Mouse (Mus musculus) forebrain, embryonic 11.5 days (tissue): ENCODE data around the gene Abcg4. TPM values are rescaled to one million over a fixed set of nuclear protein-coding genes. Genes with fewer than 3 reads are reported as not detected.
"Not testable (repeated sequence)": the region's sequence is repeated elsewhere in the genome, so short reads cannot be mapped to it uniquely, and the experiment has no call there.

ENCODE experiments used
- ATAC-seq: fragments of 200-750 bp; cut with Nextera tagmentation; replicated peaks from 2 replicates; pipeline ENCODE4 v1.8.0; 2017; ENCODE audit warnings: moderate TSS enrichment; ENCODE audit not compliant: low FRiP score
- DNase-seq: peaks from one replicate; pipeline ENCODE4 v3.0.0-alpha.2; 2017; ENCODE audit warnings: low spot score
- H3K27ac ChIP-seq: fragments of 300-500 bp; sonication (generic); 2 replicates; pipeline ENCODE4 v1.5.1; 2014; ENCODE audit warnings: low read depth, low read length
- H3K27me3 ChIP-seq: fragments of 300-500 bp; sonication (generic); 2 replicates; pipeline ENCODE4 v1.6.1; 2014; ENCODE audit warnings: mild to moderate bottlenecking, low read length, mixed read lengths; ENCODE audit not compliant: control insufficient read depth, insufficient read depth
- H3K36me3 ChIP-seq: fragments of 300-500 bp; sonication (generic); 2 replicates; pipeline ENCODE4 v1.6.1; 2014; ENCODE audit warnings: mild to moderate bottlenecking, low read length, moderate library complexity, mixed read lengths; ENCODE audit not compliant: control insufficient read depth, insufficient read depth
- H3K4me1 ChIP-seq: fragments of 300-500 bp; sonication (generic); replicated peaks from 2 replicates; pipeline ENCODE4 v1.6.1; 2014; ENCODE audit warnings: low read length, mixed read lengths; ENCODE audit not compliant: control insufficient read depth, insufficient read depth
- H3K4me2 ChIP-seq: fragments of 300-500 bp; sonication (generic); 2 replicates; pipeline ENCODE4 v1.6.1; 2014; ENCODE audit warnings: low read depth, mild to moderate bottlenecking, low read length, moderate library complexity, mixed read lengths; ENCODE audit not compliant: severe bottlenecking
- H3K4me3 ChIP-seq: fragments of 300-500 bp; sonication (generic); 2 replicates; pipeline ENCODE4 v1.5.1; 2014; ENCODE audit warnings: low read depth, low read length
- H3K9ac ChIP-seq: fragments of 300-500 bp; sonication (generic); 2 replicates; pipeline ENCODE4 v1.6.1; 2014; ENCODE audit warnings: low read length
- H3K9me3 ChIP-seq: fragments of 300-500 bp; sonication (generic); 2 replicates; pipeline ENCODE4 v1.6.1; 2016; ENCODE audit warnings: low read length, mixed read lengths; ENCODE audit not compliant: control insufficient read depth
- WGBS: fragments of 180-500 bp; shearing (Covaris S2); extraction: QIAGEN DNeasy Blood & Tissue Kit; methylation state at CpG from one replicate; pipeline ENCODE4 v1.1.7; 2014; 5-methylcytosine and 5-hydroxymethylcytosine counted together
- polyA plus RNA-seq: library from polyadenylated mRNA; unstranded; fragments of >200 nt; fragmentation: Nextera tagmentation; extraction: Ambion mirVana; gene quantifications from 2 replicates; pipeline ENCODE4 v1.2.1, GENCODE M21; 2014

Abcg4 gene
- polyA plus RNA-seq, 1 experiment from 2014 or later = 6.7 TPM

DNA sequence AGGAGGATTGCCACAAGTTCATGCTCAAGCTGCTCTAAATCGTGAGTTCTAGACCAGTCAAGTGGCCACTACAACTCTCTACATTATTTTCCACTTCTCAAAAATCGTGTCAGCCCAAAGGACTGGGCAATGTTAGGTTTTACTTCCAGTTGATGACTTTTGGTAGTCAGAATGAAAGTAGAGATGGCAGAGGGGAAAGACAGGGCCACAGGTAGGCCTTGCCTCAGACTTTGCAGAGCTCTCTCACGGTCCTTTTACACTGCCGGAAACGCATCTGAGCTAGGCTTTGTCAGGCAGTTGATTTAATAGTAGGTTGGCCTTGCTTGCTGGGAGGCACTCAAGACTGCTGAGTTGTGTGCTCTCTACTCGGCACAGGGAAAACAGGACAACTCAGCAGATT, 35.7 kb upstream of the Abcg4 start:
- Histone ChIP-seq H3K4me1 (peaks cover 9% of the 10 kb centered on the region; the same call in 1 of the 2 replicates), H3K27ac (no peak overlapping the region), H3K9ac (no peak overlapping the region), H3K4me2 (no peak overlapping the region), H3K27me3 (no peaks in the 10 kb centered on the region), H3K4me3 (no peak overlapping the region), H3K9me3 (no peaks in the 10 kb centered on the region), H3K36me3 (no peaks in the 10 kb centered on the region)
- 86% methylated on average over 6 of the region's 6 CpGs for WGBS
- DNase-seq (no peak), ATAC-seq (no peak)

DNA sequence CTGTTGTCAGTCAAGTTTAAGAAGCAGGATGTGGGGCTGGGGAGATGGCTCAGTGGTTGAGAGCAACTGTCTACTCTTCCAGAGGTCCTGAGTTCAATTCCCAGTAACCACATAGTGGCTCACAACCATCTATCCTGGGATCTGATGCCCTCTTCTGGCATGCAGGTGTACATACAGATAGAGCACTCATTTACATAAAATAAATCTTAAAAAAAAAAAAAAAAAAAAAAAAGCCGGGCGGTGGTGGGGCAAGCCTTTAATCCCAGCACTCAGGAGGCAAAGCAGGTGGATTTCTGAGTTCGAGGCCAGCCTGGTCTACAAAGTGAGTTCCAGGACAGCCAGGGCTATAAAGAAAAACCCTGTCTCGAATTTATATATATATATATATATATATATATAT, 35.2 kb upstream of the Abcg4 start:
- H3K4me1 ChIP-seq = peaks cover 13% of the 10 kb centered on the region; the same call in 1 of the 2 replicates
- WGBS = 75% methylated on average over 4 of the region's 4 CpGs
- not testable (repeated sequence) for DNase-seq, ATAC-seq, H3K9ac ChIP-seq, H3K27me3 ChIP-seq, H3K9me3 ChIP-seq, H3K4me3 ChIP-seq, H3K27ac ChIP-seq, H3K4me2 ChIP-seq, H3K36me3 ChIP-seq

DNA sequence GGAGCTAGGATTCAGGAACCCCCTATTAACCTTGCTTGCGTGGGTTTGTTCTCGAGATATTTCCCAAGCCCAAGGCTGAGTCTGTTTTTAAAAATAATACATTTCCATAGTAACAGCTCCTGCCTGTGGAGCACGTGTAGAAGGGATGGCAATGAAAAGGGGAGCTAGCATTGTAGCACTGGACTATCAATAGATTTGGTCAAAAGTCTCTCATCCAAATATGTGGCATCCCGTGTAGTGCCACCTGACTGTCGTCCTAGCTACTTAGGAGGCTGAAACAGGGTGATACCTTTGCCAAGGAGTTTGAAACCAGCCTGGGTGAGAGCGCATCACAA, 32.4 kb upstream of the Abcg4 start:
- ATAC-seq (no peak), DNase-seq (no peak)
- Histone ChIP-seq H3K36me3 (peaks cover 2% of the 10 kb centered on the region; the same call in 1 of the 2 replicates), H3K27me3 (no peaks in the 10 kb centered on the region), H3K4me3 (peak overlapping the region; percentile 92), H3K27ac (no peak overlapping the region), H3K4me2 (peak overlapping the region; percentile 56), H3K9ac (peak overlapping the region; percentile 87), H3K9me3 (no peaks in the 10 kb centered on the region), H3K4me1 (peaks cover 18% of the 10 kb centered on the region; the same call in 1 of the 2 replicates)
- 30% methylated on average over 6 of the region's 6 CpGs for WGBS

DNA sequence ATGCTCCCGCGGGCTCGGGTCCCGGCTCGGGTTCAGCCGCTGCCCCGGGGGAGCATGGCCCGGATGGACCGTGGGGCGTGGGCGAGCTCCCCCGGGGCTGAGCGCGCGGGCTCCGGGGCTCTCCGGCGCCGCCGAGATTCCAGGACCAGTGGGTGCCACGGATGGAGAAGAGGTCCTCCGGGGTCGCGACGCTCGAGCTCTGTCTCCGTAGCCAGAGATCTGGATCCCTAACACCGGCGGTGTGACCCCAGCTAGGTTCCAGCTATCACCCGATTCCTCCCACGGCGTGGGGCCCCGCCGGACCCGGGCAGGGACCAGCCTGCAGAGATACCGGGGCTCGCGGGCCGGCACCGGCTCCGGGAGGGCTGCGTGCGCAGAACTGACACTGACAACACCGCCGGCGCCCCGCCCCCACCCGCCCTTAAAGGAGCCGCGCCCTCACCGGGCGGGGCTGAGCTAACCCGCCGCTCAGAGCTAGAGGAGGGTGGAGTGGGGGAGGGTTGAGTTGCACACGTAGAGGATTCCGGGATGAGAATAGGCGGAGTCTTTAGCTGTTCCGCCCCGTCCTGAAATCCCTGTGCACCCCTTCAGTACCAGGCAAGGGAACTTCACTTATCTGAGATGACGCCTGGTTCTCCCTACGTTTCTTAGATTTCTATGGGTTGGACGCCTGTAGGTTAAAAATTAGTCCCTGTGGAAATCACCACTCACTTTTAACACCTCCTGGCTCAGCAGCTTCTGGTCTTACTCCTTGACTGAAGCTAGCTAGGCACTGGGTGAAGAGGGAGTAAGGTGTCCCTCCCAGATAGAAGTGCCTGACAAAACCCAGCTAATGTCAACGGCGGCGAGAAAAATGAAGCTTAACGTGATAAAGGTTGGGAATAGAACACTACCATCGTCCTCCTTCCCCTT, 31.7 kb upstream of the Abcg4 start, which contains the start of gene C2cd2l:
TSS of gene C2cd2l (minus strand) at position 399 of the 912 bp plus-strand sequence.
- ATAC-seq = peak; percentile 97
- under 1% methylated on average over 67 of the region's 67 CpGs for WGBS
- H3K9ac ChIP-seq = peak within 1 kb of the TSS; percentile 87

DNA sequence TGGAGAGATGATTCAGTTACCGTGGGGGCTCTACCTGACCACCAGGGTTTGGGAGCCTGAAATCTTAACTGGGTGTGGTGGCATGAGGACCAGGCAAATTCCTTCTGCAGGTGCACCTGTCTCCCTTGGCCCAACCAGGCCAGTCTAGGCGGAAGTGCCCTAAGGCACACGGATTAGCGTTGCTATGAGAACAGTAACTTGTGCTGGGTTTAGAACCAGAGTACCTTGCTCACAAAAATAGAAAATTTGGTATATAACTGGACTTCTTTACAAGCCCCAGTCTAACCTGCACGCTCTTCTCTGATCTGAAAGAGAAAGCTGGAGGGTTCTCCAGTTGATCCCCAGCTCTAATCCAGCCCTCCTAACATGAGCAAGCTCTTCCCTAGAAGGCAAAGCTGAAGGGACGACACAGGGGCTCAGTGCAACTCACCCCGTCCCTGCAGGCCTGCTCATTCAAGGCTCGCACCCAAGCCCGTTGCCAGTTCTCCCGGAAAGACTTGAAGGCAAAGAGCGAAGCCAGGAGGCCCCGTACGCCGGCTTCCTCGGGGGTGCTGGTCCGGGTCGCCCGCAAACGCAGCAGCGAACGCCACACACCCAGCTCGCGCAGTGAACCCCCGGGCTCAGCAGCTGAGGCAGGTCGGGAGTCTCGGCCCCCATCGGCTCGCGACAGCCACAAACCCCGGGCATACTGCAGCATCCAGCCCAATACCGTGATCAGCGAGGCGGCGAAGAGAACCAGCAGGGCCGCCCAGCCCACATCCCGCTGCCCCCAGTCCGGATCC, 30.9 kb upstream of the Abcg4 start:
- Histone ChIP-seq H3K9ac (peak overlapping the region; percentile 87), H3K4me2 (peak overlapping the region; percentile 94), H3K9me3 (no peaks in the 10 kb centered on the region), H3K36me3 (peaks cover 4% of the 10 kb centered on the region; the same call in 1 of the 2 replicates), H3K4me3 (peak overlapping the region; percentile 92), H3K27me3 (no peaks in the 10 kb centered on the region), H3K27ac (peak overlapping the region; percentile 18; the same call in 1 of the 2 replicates), H3K4me1 (peaks cover 16% of the 10 kb centered on the region; the same call in 1 of the 2 replicates)
- peak; percentile 69 for DNase-seq
- 2% methylated on average over 37 of the region's 37 CpGs for WGBS
- no peak for ATAC-seq

More for the DNA sequence above, 31.7 kb upstream of the Abcg4 start, which contains the start of gene C2cd2l:
- Histone ChIP-seq H3K4me1 (peaks cover 16% of the 10 kb centered on the region; the same call in 1 of the 2 replicates), H3K4me3 (peak within 1 kb of the TSS; percentile 92), H3K27me3 (no peaks in the 10 kb centered on the region), H3K27ac (peak within 1 kb of the TSS; percentile 18), H3K36me3 (peaks cover 4% of the 10 kb centered on the region; the same call in 1 of the 2 replicates), H3K4me2 (peak within 1 kb of the TSS; percentile 94), H3K9me3 (no peaks in the 10 kb centered on the region)
- DNase-seq = peak; percentile 97

DNA sequence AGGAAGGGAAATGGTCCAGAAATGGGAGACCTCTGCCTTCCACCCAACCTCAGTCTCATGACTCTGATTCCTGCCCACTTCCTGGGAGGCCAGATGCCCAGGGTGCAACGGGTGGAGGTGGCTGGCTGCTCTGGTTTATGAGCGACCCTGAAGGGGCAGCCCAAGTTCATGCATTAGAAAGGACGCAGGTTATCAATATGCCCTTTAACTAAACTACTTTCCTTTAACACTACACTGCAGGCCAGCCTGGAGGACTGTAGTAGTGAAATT, 30.3 kb upstream of the Abcg4 start:
- 19% methylated on average over 3 of the region's 3 CpGs for WGBS
- no peak for ATAC-seq
- H3K9me3 ChIP-seq = no peaks in the 10 kb centered on the region
- H3K9ac ChIP-seq = no peak overlapping the region
- DNase-seq = peak; percentile 32
- H3K27me3 ChIP-seq = no peaks in the 10 kb centered on the region
- H3K36me3 ChIP-seq = peaks cover 4% of the 10 kb centered on the region; the same call in 1 of the 2 replicates
- peaks cover 16% of the 10 kb centered on the region; the same call in 1 of the 2 replicates for H3K4me1 ChIP-seq
- peak overlapping the region; percentile 92; the same call in 1 of the 2 replicates for H3K4me3 ChIP-seq
- H3K27ac ChIP-seq = no peak overlapping the region
- H3K4me2 ChIP-seq = peak overlapping the region; percentile 94

DNA sequence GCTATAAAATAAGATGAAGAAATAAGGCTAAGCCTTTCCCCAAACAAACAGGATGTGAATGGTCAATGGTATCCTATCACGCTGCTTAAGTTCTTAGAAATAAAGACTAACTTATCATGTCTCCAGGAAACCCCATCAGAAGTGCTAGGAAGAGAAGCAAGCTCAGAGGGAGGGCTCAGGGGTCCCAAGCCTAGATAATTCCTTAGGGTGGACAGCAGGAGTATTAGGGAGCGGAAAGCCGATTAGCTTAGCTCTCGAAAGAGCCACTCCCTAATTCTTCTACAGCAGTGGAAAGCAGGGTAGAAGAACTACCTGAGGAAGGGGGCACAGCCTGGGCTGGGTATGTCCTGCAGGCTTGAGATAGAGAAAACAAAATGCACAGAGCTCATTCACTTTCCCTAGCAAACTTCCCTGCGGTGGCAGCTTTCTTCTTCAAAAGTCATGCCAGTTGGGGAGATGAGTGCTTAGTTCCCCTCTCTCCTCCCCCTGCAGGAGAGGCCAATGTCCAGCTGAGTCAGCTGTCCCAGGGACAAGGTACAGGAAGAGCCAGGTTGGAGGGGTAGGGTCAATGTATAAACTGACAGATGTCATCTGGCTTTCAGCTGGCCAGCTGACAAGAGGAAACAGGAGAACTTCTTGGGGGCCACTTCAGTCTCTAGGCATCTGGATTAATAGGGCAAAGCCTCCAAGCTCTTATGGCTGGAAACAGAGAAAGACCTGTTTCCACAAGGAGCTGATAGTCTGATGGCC, 29.8 kb upstream of the Abcg4 start:
- WGBS = 51% methylated on average over 5 of the region's 5 CpGs
- no peak for DNase-seq

DNA sequence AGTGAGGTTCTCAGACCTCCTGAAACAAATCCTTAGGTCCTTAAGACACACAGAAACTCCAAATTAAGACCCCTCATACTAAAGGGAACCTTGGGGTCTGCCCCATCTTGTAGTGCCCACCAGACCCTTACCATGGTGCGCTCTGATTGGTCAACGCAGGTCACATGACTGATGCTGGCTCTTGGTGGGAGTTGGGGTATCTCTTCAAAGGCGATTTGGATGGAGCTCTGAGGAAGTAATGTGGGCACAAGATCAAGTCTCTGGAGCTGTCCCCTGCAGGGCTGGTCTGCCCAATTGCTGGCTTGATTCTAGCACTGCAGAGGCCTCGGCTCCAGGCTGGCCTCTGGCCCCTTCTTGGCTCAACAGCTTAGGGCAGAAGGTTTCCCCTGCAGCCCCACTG, 29.0 kb upstream of the Abcg4 start:
- WGBS = 78% methylated on average over 4 of the region's 4 CpGs
- H3K9ac ChIP-seq = no peak overlapping the region
- no peak overlapping the region for H3K4me2 ChIP-seq
- no peak overlapping the region for H3K4me3 ChIP-seq
- H3K9me3 ChIP-seq = no peaks in the 10 kb centered on the region
- H3K36me3 ChIP-seq = peaks cover 7% of the 10 kb centered on the region; the same call in 1 of the 2 replicates
- peaks cover 16% of the 10 kb centered on the region; the same call in 1 of the 2 replicates for H3K4me1 ChIP-seq
- no peak overlapping the region for H3K27ac ChIP-seq
- ATAC-seq (no peak), DNase-seq (no peak)
- H3K27me3 ChIP-seq = no peaks in the 10 kb centered on the region

More for the DNA sequence above, 29.8 kb upstream of the Abcg4 start:
- no peak for ATAC-seq
- Histone ChIP-seq H3K4me2 (peak overlapping the region; percentile 94; the same call in 1 of the 2 replicates), H3K9ac (no peak overlapping the region), H3K4me1 (peaks cover 16% of the 10 kb centered on the region; the same call in 1 of the 2 replicates), H3K27ac (no peak overlapping the region), H3K27me3 (no peaks in the 10 kb centered on the region), H3K4me3 (peak overlapping the region; percentile 92), H3K36me3 (peaks cover 7% of the 10 kb centered on the region; the same call in 1 of the 2 replicates), H3K9me3 (no peaks in the 10 kb centered on the region)
